Mouse (Mus musculus): ENCODE data around the gene Slc3a2.

Slc3a2 gene

GRCm38 (mm10) chr19:8662337-8662736 is 60.8 kb downstream of the Slc3a2 start:
- DNase-seq (ENCODE audit: extremely low spot score, low spot score) = peak; percentile 73

GRCm38 (mm10) chr19:8661821-8662307 is 61.3 kb downstream of the Slc3a2 start:
- peak; percentile 61 for DNase-seq (ENCODE audit: extremely low spot score, low spot score)

Data from neural tube, embryonic 10.5 days (tissue).